Mouse (Mus musculus) megakaryocyte, embryonic 14.5 days (primary cell): Measurements from ENCODE around the gene Mrps9.

Experiments
- FLI1 ChIP-seq: IDR thresholded peaks from 2 replicates; pipeline ENCODE4 v1.6.1; 2012; ENCODE audit warnings: low read length, inconsistent platforms, mixed read lengths
- GATA1 ChIP-seq: IDR thresholded peaks from 3 replicates; pipeline ENCODE4 v1.6.1; 2012; ENCODE audit warnings: mixed read lengths, low read length, inconsistent platforms, borderline replicate concordance

- TF ChIP-seq FLI1 (no peak), GATA1 (no peak)
Measured at GRCm38 (mm10) chr1:42851398-42851767, 350 bp downstream of the Mrps9 start.
